Mouse (Mus musculus): Measurements from ENCODE around the gene Prps2. TPM values are rescaled to one million over a fixed set of nuclear protein-coding genes. Genes with fewer than 3 reads are reported as not detected.
"Not testable (repeated sequence)": the region's sequence is repeated elsewhere in the genome, so short reads cannot be mapped to it uniquely, and the experiment has no call there.

Prps2 gene
- polyA plus RNA-seq, 1 experiment from 2014 or later: 35.6 TPM

- Histone ChIP-seq H3K4me2 (replicated peaks) (no peak overlapping the region), H3K9ac (no peak overlapping the region), H3K4me3 (replicated peaks) (no peak overlapping the region), H3K9me3 (no peaks in the 10 kb centered on the region), H3K4me1 (replicated peaks) (no peaks in the 10 kb centered on the region), H3K36me3 (no peaks in the 10 kb centered on the region), H3K27ac (no peak overlapping the region), H3K27me3 (replicated peaks) (0 out of 2 replicates have a peak, but pooled peaks cover 2% of the 10 kb centered on the region)
- WGBS: 81% methylated on average over 4 of the region's 4 CpGs
- ATAC-seq: no peak
Observed at GRCm38 (mm10) chrX:167318819-167319396, 63.6 kb downstream of the Prps2 start.

DNA sequence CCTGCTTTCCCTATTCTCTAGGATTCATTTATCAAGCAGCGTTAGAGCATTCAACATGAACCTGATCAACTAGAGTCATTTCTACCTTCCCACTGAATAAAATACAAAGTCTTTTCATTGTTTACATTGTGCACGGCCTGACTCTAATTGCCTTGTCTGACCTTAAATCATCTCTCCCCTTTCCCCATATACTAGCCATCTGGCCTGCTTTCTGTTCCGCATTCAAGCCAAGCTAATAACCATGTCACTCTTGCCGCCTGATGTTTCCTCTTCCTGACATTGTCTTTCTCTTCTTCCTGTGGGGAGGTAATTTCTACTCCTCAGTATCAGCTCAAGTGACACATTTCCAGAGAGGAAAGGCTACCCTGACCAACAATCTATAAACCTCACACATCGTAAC is 66.8 kb downstream of the Prps2 start:
- Histone ChIP-seq H3K9me3 (no peaks in the 10 kb centered on the region), H3K9ac (no peak overlapping the region), H3K4me3 (replicated peaks) (no peak overlapping the region), H3K4me1 (replicated peaks) (no peaks in the 10 kb centered on the region), H3K4me2 (replicated peaks) (no peak overlapping the region), H3K36me3 (no peaks in the 10 kb centered on the region), H3K27me3 (replicated peaks) (0 out of 2 replicates have a peak, but pooled peaks cover 2% of the 10 kb centered on the region), H3K27ac (no peak overlapping the region)
- WGBS: 69% methylated on average over 5 of the region's 5 CpGs
- no peak for ATAC-seq

- Histone ChIP-seq H3K27me3 (replicated peaks) (0 out of 2 replicates have a peak, but pooled peaks cover 2% of the 10 kb centered on the region), H3K4me3 (replicated peaks) (no peak overlapping the region), H3K9ac (no peak overlapping the region), H3K27ac (no peak overlapping the region), H3K9me3 (no peaks in the 10 kb centered on the region), H3K36me3 (no peaks in the 10 kb centered on the region), H3K4me2 (replicated peaks) (no peak overlapping the region), H3K4me1 (replicated peaks) (no peaks in the 10 kb centered on the region)
- ATAC-seq: no peak
- 65% methylated on average over 4 of the region's 4 CpGs for WGBS
Observed at GRCm38 (mm10) chrX:167315093-167315726, 67.3 kb downstream of the Prps2 start.

- H3K4me3 ChIP-seq (replicated peaks); H3K27me3 ChIP-seq (replicated peaks); H3K9me3 ChIP-seq; H3K36me3 ChIP-seq; H3K4me2 ChIP-seq (replicated peaks); ATAC-seq; H3K27ac ChIP-seq; H3K4me1 ChIP-seq (replicated peaks); H3K9ac ChIP-seq: not testable (repeated sequence)
- WGBS: 80% methylated on average over 1 of the region's 1 CpGs
Observed at GRCm38 (mm10) chrX:167302061-167302460, 80.5 kb downstream of the Prps2 start.

Other genes with a start within 250 kb of the Prps2 start
- gene Tmsb4x, start 173.4 kb downstream of the Prps2 start, polyA plus RNA-seq (2015; fragmentation: Nextera tagmentation; extraction: Ambion mirVana): 3,039 and 3,818 TPM in 2 replicates
- gene Tlr8, start 118.4 kb downstream of the Prps2 start, polyA plus RNA-seq (2015; fragmentation: Nextera tagmentation; extraction: Ambion mirVana): 0.60 and 0.61 TPM in 2 replicates
- 0.53 and 0.55 TPM in 2 replicates for gene Tlr7, start 52.2 kb downstream of the Prps2 start, polyA plus RNA-seq (2015; fragmentation: Nextera tagmentation; extraction: Ambion mirVana)